Mouse (Mus musculus) testis, postnatal 10 days (tissue): ENCODE measurements around the gene Cdh13.

Experiments
- DNase-seq: peaks from one replicate; pipeline ENCODE4 v3.0.0; 2021; ENCODE audit warnings: low spot score

Gene Cdh13

DNA sequence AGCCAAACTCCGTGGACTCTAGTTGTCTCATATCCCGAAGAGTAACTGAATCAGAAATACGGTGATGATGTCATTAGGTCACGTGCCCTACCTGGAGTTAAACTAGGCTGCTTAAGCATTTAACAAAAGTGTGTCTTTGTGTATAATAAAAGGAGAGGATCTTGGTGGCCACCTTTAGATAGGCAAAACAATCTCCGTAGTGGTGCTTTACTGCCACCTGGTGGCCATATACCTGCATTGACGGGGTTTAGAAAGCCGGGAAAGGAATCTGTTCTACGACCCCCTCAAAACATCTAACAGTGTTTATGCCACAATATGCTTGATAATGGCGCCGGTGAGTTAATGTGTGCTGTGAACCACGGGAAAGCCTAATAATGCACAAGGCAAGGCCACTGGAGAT lies 781.0 kb downstream of the Cdh13 start:
- peak; percentile 65 for DNase-seq

GRCm38 (mm10) chr8:119072291-119072690 lies 788.8 kb downstream of the Cdh13 start:
- DNase-seq: no peak

DNA sequence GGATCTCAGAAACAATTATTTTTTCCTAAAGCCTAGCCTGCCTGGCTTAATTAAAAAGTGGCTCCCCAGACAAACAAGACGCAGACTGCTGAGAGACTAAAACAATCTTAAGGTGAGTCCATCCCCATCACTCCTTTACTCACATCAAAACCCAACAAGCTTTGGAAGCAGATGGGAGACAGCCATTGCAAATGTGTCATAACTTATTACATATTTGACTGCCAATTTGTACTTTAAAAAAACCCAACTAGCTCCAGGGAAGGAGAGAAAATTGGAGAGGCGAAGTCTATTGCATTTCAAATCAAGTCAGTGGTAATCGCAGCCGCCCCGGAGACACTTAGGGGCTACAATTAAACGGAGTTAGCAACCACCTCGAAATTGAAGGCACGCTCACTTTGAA lies 801.5 kb downstream of the Cdh13 start:
- DNase-seq: no peak

- peak; percentile 43 for DNase-seq
These were observed 814.7 kb downstream of the Cdh13 start for GRCm38 (mm10) chr8:119098261-119098660.

- DNase-seq: no peak
These were observed 819.3 kb downstream of the Cdh13 start for GRCm38 (mm10) chr8:119102871-119103270.

GRCm38 (mm10) chr8:119109655-119110054 lies 826.1 kb downstream of the Cdh13 start:
- no peak for DNase-seq

DNA sequence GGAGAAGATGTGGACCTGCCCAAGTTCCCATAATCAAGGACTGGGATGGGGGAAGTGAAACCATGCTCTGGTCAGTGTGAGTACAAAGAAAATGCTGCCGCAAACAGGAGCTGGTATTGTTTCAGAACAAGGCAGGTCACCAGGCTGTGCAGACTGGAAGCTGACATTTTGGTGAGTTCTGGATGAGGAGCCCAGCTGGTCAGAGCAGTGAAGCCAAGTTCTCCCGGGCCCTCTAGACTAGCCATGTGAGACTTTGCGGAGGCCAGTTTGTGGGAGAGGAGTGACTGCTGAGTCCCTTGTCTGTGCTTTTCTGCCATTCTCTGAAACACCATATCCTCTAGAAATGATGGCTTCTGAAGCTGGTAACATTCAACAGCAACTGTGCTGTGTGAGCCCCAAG lies 829.3 kb downstream of the Cdh13 start:
- DNase-seq: no peak

DNA sequence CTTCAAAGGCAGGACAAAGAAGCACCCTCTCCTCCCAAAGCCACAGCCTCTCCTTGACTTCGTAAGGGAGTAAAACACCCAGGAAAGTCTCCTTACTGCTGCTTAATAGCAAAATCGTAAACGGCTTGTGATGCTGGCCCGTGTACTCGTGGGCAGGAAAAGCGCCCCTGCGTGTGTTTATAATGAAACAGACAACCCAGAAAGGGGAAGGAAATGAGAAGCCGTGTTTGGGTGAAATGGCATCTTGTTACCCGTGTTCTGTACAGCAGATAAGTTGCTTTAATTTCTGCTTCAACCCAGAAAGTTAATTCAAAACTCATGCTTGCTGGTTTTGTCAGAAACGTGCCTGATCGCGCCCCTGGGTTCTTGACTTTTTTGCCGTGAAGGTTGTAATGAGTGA lies 837.7 kb downstream of the Cdh13 start:
- DNase-seq: no peak

GRCm38 (mm10) chr8:119127841-119128240 lies 844.3 kb downstream of the Cdh13 start:
- DNase-seq: no peak

DNA sequence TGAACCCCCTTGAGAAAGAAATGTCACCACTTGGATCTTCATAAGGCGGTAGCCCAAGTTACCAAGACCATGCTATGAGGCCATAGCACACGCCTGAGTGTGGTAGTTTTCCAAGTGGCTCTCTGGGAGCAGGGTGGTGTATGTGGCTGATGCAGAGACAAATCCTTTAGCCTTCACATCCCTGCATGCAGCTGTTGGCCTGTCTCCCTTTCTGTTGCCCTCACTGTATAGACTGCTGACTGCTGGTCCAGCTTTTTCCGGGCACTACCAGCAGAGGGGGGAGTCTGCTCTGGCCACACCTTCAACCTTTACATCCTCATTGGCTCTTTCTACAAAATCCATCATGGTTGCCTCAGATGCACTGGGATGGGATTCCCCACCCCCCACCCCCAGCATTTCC lies 844.7 kb downstream of the Cdh13 start:
- no peak for DNase-seq

GRCm38 (mm10) chr8:119156454-119156921 lies 873.0 kb downstream of the Cdh13 start:
- no peak for DNase-seq

DNA sequence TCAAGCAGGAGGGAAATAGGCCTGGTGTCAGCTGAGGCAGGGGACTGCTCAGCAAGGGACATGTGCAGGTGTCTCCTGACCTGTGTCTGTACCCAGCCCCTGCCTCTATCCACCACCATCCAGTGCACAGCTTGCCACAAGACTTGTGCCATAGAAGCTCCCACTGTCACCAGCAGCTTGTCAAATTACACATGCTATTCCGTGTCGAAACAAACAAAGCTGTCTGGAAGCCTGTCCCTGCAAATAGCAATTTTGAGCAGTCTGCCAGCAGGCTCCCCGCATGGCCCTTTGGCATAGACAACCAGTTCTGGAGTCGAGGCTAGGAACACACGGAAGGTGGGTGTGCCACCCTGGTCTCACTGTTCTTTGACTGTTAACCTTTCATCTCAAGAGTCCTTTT lies 875.1 kb downstream of the Cdh13 start:
- no peak for DNase-seq

- no peak for DNase-seq
These were observed 876.3 kb downstream of the Cdh13 start for GRCm38 (mm10) chr8:119159794-119160193.

DNA sequence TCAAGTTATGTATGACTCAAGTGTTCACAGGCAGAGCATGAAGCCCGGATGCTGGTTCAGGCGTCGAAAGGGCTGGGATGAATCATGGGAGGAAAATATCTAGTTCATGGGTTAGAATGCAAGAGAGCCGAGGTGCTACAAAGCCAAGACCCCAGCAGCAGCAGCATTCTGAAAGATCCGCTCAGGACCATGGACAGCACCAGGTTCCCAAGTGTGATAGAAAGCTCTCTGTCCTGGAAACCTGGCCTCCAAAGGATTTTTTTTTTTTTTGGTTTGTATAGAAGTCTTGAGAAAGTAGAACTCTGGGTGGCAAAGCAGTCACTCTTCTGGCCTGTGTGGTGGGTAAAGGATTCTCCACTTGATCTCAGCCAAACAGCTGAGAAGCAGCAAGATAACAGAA lies 880.5 kb downstream of the Cdh13 start:
- DNase-seq: peak; percentile 64

DNA sequence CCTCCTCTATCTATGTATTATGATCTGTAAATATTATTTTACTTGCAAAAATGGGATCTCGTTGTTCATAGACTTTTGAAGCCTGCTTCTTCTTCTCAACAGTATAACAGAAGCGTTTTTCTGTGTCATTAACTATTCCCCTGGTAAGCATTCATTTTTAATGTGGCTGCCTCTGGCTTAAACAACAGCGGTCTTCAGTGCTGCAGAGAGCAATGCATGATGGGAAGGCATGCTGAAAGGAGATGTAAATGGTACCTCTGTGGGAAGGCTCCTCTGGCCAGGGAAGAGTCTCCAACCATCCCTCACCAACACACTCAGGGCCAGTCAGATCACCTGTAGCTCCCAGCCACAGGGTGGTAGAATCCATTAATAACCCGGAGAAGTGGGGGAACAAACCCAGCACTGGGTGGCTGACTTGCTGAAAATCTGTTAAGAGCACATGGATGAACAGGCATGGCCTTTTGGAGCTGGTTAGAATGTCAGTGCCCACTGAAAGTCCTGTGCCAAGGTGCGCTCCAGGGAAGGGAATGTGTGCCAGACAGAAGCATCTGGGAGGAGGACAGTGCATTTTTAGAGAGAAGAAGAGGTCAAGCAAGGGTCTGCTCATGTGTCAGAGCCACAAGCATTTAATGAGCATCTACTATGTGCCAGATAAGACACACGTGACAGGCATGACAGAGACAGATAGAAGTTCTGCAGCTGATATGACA lies 893.8 kb downstream of the Cdh13 start:
- DNase-seq: no peak

GRCm38 (mm10) chr8:119180626-119181025 lies 897.1 kb downstream of the Cdh13 start:
- no peak for DNase-seq

- DNase-seq: peak; percentile 73
These were observed 912.2 kb downstream of the Cdh13 start for GRCm38 (mm10) chr8:119195695-119196094.

DNA sequence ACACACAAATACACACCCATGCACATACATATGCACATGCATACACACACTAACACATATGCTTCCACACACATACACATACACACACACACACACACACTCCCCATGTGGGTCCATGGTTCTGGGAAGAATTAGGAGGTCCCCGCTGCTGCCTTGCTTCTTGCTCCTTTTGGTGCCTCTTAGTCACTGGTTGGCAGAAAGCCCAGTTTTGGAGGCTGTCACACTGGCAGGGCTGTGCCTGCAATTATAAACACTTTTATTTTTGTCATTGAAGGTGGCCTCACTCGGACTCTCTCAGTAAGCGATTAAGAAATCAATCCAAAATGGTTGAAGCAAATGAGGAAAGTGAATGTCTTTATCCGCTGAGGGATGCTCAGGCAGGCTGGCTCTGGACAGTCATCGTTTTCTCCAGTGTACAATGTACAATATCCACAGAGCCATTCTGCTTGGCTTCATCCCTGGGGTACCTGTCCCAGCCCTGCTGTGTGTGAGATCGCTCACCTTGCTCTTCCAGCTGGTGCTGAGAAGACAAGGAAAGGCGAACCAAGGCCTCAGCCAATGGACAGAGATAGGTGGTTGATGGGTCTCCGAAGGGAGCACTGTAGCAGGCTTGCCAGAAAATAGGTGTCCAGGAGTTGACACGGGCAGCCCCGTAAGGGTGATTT lies 913.1 kb downstream of the Cdh13 start:
- no peak for DNase-seq

- DNase-seq: no peak
These were observed 925.0 kb downstream of the Cdh13 start for GRCm38 (mm10) chr8:119208567-119208966.

DNA sequence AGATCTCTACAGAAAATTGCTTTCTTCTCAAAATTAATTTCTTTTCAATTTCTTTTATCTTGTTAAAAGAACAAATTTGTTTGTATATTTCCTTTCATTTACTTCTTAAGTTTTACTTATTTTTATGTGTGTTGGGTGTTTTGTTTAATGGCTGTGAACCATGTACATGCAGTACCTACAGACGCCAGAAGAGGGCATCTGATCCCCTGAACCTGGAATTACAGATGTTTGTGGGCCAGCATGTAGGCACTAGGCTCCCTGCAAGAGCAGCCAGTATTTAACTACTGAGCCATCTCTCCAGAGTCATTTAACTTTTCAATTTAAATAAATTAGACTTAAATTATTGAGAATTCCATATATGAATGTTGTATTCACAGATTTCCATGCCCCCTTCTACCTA lies 941.0 kb downstream of the Cdh13 start:
- peak; percentile 70 for DNase-seq

GRCm38 (mm10) chr8:119245181-119245580 lies 961.6 kb downstream of the Cdh13 start:
- DNase-seq: no peak

DNA sequence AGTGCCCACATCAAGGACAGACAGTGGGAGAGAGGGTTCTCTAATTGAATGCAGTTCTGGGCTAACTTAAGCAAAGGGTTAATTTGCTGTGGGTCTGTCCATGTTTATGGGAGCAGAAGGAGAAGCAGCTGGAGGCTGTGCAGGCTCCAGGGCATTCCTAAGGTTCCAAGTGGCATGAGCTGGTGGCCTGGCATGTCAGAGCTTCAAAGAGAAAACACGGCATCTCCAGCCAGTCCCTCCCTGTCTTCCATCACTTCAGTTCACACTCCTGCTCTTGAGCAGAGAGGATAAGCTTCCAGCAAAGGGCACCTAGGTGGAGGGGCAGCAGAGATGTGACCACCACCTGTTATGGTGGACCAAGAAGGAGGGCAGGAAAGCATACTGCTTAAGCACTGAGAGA lies 962.1 kb downstream of the Cdh13 start:
- DNase-seq: no peak

GRCm38 (mm10) chr8:119254358-119254757 lies 970.8 kb downstream of the Cdh13 start:
- no peak for DNase-seq

- DNase-seq: peak; percentile 61
These were observed 975.1 kb downstream of the Cdh13 start for GRCm38 (mm10) chr8:119258642-119259041.
